Mouse (Mus musculus) hindbrain, embryonic 11.5 days (tissue): Measurements from ENCODE around the gene Dcaf5. TPM values are rescaled to one million over a fixed set of nuclear protein-coding genes. Genes with fewer than 3 reads are reported as not detected.

Source experiments
- ATAC-seq: fragments of 200-750 bp; cut with Nextera tagmentation; 2 replicates; pipeline ENCODE4 v1.8.0; 2017; ENCODE audit warnings: mild to moderate bottlenecking, moderate TSS enrichment, moderate library complexity; ENCODE audit not compliant: low FRiP score
- DNase-seq: peaks from one replicate; pipeline ENCODE4 v3.0.0-alpha.2; 2015; ENCODE audit warnings: low spot score
- H3K27ac ChIP-seq: fragments of 300-500 bp; sonication (generic); 2 replicates; pipeline ENCODE4 v1.5.1; 2014; ENCODE audit warnings: mild to moderate bottlenecking, low read depth, low read length
- H3K27me3 ChIP-seq: fragments of 300-500 bp; sonication (generic); 2 replicates; pipeline ENCODE4 v1.6.1; 2014; ENCODE audit warnings: mild to moderate bottlenecking, low read length, moderate library complexity, mixed read lengths; ENCODE audit not compliant: control insufficient read depth, insufficient read depth
- H3K36me3 ChIP-seq: fragments of 300-500 bp; sonication (generic); 2 replicates; pipeline ENCODE4 v1.6.1; 2014; ENCODE audit warnings: mild to moderate bottlenecking, low read length, moderate library complexity, mixed read lengths; ENCODE audit not compliant: control insufficient read depth, insufficient read depth
- H3K4me1 ChIP-seq: fragments of 300-500 bp; sonication (generic); replicated peaks from 2 replicates; pipeline ENCODE4 v1.6.1; 2014; ENCODE audit warnings: low read length, mixed read lengths; ENCODE audit not compliant: control insufficient read depth, insufficient read depth
- H3K4me2 ChIP-seq: fragments of 300-500 bp; sonication (generic); replicated peaks from 2 replicates; pipeline ENCODE4 v1.6.1; 2014; ENCODE audit warnings: mild to moderate bottlenecking, low read depth, low read length
- H3K4me3 ChIP-seq: fragments of 300-500 bp; sonication (generic); 2 replicates; pipeline ENCODE4 v1.5.1; 2014; ENCODE audit warnings: low read depth, low read length
- H3K9ac ChIP-seq: fragments of 300-500 bp; sonication (generic); 2 replicates; pipeline ENCODE4 v1.6.1; 2014; ENCODE audit warnings: low read depth, low read length
- H3K9me3 ChIP-seq: fragments of 300-500 bp; sonication (generic); 2 replicates; pipeline ENCODE4 v1.6.1; 2016; ENCODE audit warnings: low read length; ENCODE audit not compliant: control insufficient read depth
- WGBS: fragments of 180-500 bp; shearing (Covaris S2); extraction: QIAGEN DNeasy Blood & Tissue Kit; methylation state at CpG from one replicate; pipeline ENCODE4 v1.1.7; 2014; 5-methylcytosine and 5-hydroxymethylcytosine counted together
- polyA plus RNA-seq: library from polyadenylated mRNA; unstranded; fragments of >200 nt; fragmentation: Nextera tagmentation; extraction: Ambion mirVana; gene quantifications from 2 replicates; pipeline ENCODE4 v1.2.1, GENCODE M21; 2014

Gene Dcaf5
- polyA plus RNA-seq, 1 experiment from 2014 or later = 15.1 TPM

- 80% methylated on average over 6 of the region's 6 CpGs for WGBS
- Histone ChIP-seq H3K9ac (no peak overlapping the region), H3K36me3 (peaks cover 4% of the 10 kb centered on the region; the same call in 1 of the 2 replicates), H3K27ac (no peak overlapping the region), H3K4me1 (no peaks in the 10 kb centered on the region), H3K4me2 (no peak overlapping the region), H3K4me3 (no peak overlapping the region), H3K9me3 (no peaks in the 10 kb centered on the region), H3K27me3 (no peaks in the 10 kb centered on the region)
- ATAC-seq = no peak
- DNase-seq = no peak
Measured at GRCm38 (mm10) chr12:80396397-80396796, 40.0 kb downstream of the Dcaf5 start.

GRCm38 (mm10) chr12:80395270-80395669, 41.1 kb downstream of the Dcaf5 start:
- peaks cover 4% of the 10 kb centered on the region; the same call in 1 of the 2 replicates for H3K36me3 ChIP-seq
- no peak overlapping the region for H3K9ac ChIP-seq
- H3K4me1 ChIP-seq = no peaks in the 10 kb centered on the region
- DNase-seq (no peak), ATAC-seq (no peak)
- 89% methylated on average over 4 of the region's 4 CpGs for WGBS
- no peaks in the 10 kb centered on the region for H3K9me3 ChIP-seq
- H3K4me3 ChIP-seq = no peak overlapping the region
- no peak overlapping the region for H3K27ac ChIP-seq
- H3K4me2 ChIP-seq = no peak overlapping the region
- no peaks in the 10 kb centered on the region for H3K27me3 ChIP-seq

GRCm38 (mm10) chr12:80394045-80394444, 42.4 kb downstream of the Dcaf5 start:
- Histone ChIP-seq H3K9ac (no peak overlapping the region), H3K27me3 (no peaks in the 10 kb centered on the region), H3K36me3 (peaks cover 4% of the 10 kb centered on the region; the same call in 1 of the 2 replicates), H3K4me3 (no peak overlapping the region), H3K27ac (no peak overlapping the region), H3K4me2 (no peak overlapping the region), H3K9me3 (no peaks in the 10 kb centered on the region), H3K4me1 (no peaks in the 10 kb centered on the region)
- DNase-seq (no peak), ATAC-seq (no peak)
- WGBS = 91% methylated on average over 2 of the region's 2 CpGs

- no peak overlapping the region for H3K27ac ChIP-seq
- ATAC-seq = no peak
- H3K27me3 ChIP-seq = no peaks in the 10 kb centered on the region
- WGBS = 80% methylated on average over 3 of the region's 3 CpGs
- no peak overlapping the region for H3K4me3 ChIP-seq
- H3K4me1 ChIP-seq = no peaks in the 10 kb centered on the region
- no peak overlapping the region for H3K4me2 ChIP-seq
- peak; percentile 10 for DNase-seq
- H3K9me3 ChIP-seq = no peaks in the 10 kb centered on the region
- no peaks in the 10 kb centered on the region for H3K36me3 ChIP-seq
- H3K9ac ChIP-seq = no peak overlapping the region
Measured at GRCm38 (mm10) chr12:80389448-80389847, 47.0 kb downstream of the Dcaf5 start.

GRCm38 (mm10) chr12:80387326-80387725, 49.1 kb downstream of the Dcaf5 start:
- H3K27ac ChIP-seq = no peak overlapping the region
- no peaks in the 10 kb centered on the region for H3K9me3 ChIP-seq
- H3K9ac ChIP-seq = no peak overlapping the region
- H3K4me1 ChIP-seq = no peaks in the 10 kb centered on the region
- WGBS = 92% methylated on average over 5 of the region's 5 CpGs
- no peak for DNase-seq
- H3K4me2 ChIP-seq = no peak overlapping the region
- H3K4me3 ChIP-seq = no peak overlapping the region
- H3K36me3 ChIP-seq = no peaks in the 10 kb centered on the region
- no peaks in the 10 kb centered on the region for H3K27me3 ChIP-seq
- no peak for ATAC-seq

GRCm38 (mm10) chr12:80385361-80385760, 51.0 kb downstream of the Dcaf5 start:
- H3K27me3 ChIP-seq = no peaks in the 10 kb centered on the region
- H3K4me1 ChIP-seq = no peaks in the 10 kb centered on the region
- no peak overlapping the region for H3K4me2 ChIP-seq
- H3K9ac ChIP-seq = no peak overlapping the region
- 84% methylated on average over 1 of the region's 1 CpGs for WGBS
- no peaks in the 10 kb centered on the region for H3K9me3 ChIP-seq
- no peaks in the 10 kb centered on the region for H3K36me3 ChIP-seq
- H3K27ac ChIP-seq = no peak overlapping the region
- no peak overlapping the region for H3K4me3 ChIP-seq
- ATAC-seq (no peak), DNase-seq (no peak)

GRCm38 (mm10) chr12:80383478-80383877, 52.9 kb downstream of the Dcaf5 start:
- WGBS = 91% methylated on average over 8 of the region's 8 CpGs
- ATAC-seq = no peak

GRCm38 (mm10) chr12:80382794-80383193, 53.6 kb downstream of the Dcaf5 start:
- Histone ChIP-seq H3K4me2 (no peak overlapping the region), H3K4me1 (no peaks in the 10 kb centered on the region), H3K9me3 (no peaks in the 10 kb centered on the region), H3K36me3 (no peaks in the 10 kb centered on the region), H3K27ac (no peak overlapping the region), H3K9ac (no peak overlapping the region), H3K27me3 (no peaks in the 10 kb centered on the region), H3K4me3 (no peak overlapping the region)
- 96% methylated on average over 2 of the region's 2 CpGs for WGBS
- no peak for ATAC-seq
- no peak for DNase-seq

More at GRCm38 (mm10) chr12:80383478-80383877, 52.9 kb downstream of the Dcaf5 start:
- DNase-seq = no peak
- Histone ChIP-seq H3K9me3 (no peaks in the 10 kb centered on the region), H3K27ac (no peak overlapping the region), H3K4me3 (no peak overlapping the region), H3K4me1 (no peaks in the 10 kb centered on the region), H3K9ac (no peak overlapping the region), H3K4me2 (no peak overlapping the region), H3K27me3 (no peaks in the 10 kb centered on the region), H3K36me3 (no peaks in the 10 kb centered on the region)

- WGBS = 91% methylated on average over 10 of the region's 10 CpGs
- no peaks in the 10 kb centered on the region for H3K27me3 ChIP-seq
- H3K4me2 ChIP-seq = no peak overlapping the region
- H3K9me3 ChIP-seq = no peaks in the 10 kb centered on the region
- H3K4me1 ChIP-seq = no peaks in the 10 kb centered on the region
- H3K4me3 ChIP-seq = no peak overlapping the region
- H3K9ac ChIP-seq = 0 out of 2 replicates have a peak overlapping the region, but pooled peaks have one; percentile 11
- H3K27ac ChIP-seq = peak overlapping the region; percentile 54; the same call in 1 of the 2 replicates
- no peaks in the 10 kb centered on the region for H3K36me3 ChIP-seq
- peak; percentile 23 for DNase-seq
- peak; percentile 59 for ATAC-seq
Measured at GRCm38 (mm10) chr12:80379831-80380457, 56.5 kb downstream of the Dcaf5 start.
